Mouse (Mus musculus): ENCODE data around the gene Fancg. TPM values are rescaled to one million over a fixed set of nuclear protein-coding genes. Genes with fewer than 3 reads are reported as not detected.
A peak's percentile ranks its signal among the peaks of the same experiment; 100 is the strongest.
"Not testable (repeated sequence)": the region's sequence is repeated elsewhere in the genome, so short reads cannot be mapped to it uniquely, and the experiment has no call there.

Gene Fancg
- total RNA-seq, 2 experiments from 2014 or later = 15.7 to 16.8 TPM

DNA sequence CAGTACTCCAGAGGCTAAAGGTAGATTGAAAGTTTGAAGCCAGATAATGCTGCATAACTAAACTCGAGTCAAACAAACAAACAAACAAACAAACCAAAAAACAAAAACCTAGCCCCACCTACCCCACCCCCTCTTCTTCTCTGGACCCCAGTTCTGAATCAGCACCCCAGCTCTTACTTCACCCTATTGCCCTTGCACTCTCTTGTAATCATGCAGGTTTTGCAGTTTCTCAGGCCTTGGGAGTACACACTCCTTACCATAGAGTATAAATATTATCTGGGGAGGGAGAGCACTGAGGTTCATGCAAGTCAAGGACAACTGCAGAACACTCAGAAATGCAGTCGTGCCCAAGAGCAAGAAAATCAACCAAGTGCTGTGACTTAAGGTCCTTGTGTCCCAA, 9.0 kb downstream of the Fancg start:
- intact Hi-C loops (cut with DNase I) = no loop called here
- no peak for DNase-seq

DNA sequence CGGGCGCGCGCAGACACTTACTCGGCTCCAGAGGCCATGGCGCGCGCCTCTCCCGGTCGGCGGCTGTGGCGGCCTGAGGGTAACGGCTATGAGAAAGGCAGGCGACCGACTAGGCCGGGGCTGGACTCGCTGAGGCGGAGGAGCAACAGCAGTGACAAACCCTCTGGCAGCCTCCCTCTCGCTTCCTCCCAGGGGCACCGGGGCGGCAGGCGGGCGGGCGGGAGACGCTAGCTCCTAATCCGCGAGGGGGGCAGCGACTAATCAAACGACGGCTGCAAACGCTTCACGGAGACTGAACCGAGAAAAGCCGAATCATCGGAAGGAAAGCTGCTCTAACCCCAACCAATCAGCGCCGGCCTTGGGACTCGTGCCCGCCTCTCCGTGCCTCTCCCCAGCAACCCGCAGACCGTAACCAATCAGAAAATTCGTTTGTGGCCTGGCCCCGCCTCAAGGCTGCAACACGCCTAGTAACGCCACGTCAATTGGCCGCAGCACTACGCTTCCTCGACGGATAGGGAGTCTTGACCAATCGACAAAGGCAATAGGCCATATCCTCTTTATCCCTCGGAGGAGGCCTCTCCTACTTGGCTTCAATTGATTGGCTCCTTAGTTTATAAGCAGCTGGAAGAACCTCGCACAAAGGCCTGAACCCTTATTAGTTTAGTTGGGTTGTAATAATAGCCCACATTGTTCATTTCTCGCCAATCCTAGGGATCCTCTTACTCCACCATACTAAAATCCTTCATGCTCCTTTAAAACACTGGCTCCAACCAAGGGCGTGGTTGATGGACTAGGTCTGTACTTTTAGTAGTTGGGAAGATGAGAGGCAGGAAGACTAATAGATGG, 9.9 kb downstream of the Fancg start, which contains the start of gene Vcp:
Vcp (minus strand) TSS at position 367 of the 846 bp plus-strand sequence.
- peak; percentile 100 for DNase-seq
- intact Hi-C loops (cut with DNase I) = not testable (repeated sequence)

DNA sequence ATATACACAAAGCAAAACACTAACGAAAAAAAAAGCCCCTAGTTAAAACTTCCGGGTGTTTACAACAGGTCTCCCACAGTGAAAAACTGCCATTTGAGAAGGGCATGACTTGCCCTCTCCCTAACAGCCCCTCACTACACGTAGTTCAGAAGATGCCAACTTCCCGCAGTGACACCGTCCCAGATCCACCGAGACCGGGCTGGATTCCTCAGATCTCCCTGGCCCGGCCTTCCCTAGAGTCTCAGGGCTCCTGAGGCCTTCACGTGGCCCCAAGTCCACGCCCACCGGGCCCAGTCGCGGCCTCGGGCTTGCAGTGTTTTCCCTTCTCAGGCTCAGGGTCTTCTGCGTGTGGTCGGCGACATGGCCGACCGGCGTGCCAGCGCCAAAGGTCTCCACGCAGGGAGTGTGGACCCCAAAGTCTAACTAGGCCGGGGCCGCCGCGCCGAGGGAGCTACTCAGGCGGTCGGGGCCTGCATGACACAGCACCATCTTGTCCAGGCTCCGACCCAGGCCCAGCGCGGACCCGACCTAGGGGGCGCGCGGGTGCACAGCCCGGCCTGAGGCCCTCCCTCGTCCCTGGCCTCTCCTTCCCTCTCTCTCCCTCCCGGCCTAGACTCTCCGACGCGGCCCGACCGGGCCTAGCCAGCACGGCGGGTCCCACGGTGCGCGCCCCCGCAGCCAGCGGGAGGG, 10.7 kb downstream of the Fancg start:
- intact Hi-C loops (cut with DNase I) = no loop called here
- DNase-seq = peak; percentile 70

DNA sequence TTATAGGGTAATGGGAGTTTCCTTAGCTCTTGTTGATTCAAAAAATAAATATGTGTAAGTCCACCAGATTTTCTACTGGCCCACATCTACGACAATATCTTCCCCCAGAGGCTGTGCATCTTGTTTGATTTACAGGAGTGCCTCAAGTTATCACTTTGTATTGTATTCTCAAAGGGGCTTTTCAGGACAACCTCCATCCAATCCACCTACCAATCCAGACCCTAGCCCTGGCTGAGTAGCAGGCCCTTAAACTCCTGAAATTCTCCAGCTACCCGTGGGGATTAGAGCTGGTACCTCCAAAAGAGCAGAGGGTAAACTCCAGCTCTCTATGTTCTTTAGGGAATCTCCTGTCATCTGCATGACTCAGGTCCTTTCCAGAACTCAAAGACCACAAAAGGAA, 12.3 kb downstream of the Fancg start:
- no peak for DNase-seq
- intact Hi-C loops (cut with DNase I) = no loop called here

DNA sequence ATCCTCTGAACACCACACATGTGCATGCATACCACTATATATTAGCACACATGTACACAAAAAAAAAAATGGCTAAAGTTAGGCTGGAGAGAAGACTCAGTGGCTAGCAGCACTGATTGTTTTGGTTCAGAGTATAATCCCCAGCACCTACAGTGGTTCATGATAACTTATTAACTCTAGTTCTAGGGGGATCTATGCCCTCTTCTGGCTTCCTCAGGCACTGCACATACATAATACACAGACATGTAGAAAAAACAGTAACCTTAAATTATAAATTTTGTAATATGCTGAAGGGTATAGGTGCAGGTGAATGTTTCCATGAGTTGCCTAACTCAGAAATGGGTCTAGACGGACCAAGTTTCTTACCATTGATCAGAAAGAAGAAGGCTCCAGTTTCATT, 22.0 kb downstream of the Fancg start:
- intact Hi-C loops (cut with DNase I) = no loop called here

DNA sequence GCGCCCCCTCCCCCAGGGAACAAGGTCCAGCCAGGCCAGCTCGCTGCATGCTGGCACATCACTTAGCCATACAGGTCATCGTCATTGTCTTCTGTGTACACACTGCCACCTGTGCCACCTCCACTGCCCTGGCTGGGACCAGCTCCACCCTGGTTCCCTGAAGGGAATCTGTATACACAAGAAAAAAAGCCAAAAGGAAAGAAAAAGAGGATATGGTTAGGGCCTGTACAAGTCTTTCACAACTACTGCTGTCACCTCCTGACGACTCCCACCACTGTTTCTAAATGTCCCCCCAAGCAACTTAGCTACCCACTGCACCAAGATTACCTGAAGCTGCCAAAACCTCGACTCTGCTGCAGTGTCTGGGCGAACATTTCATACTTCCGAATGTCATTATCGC, 29.8 kb downstream of the Fancg start:
- DNase-seq; intact Hi-C loops (cut with DNase I): not testable (repeated sequence)

More for the DNA sequence above, 22.0 kb downstream of the Fancg start:
- no peak for DNase-seq

DNA sequence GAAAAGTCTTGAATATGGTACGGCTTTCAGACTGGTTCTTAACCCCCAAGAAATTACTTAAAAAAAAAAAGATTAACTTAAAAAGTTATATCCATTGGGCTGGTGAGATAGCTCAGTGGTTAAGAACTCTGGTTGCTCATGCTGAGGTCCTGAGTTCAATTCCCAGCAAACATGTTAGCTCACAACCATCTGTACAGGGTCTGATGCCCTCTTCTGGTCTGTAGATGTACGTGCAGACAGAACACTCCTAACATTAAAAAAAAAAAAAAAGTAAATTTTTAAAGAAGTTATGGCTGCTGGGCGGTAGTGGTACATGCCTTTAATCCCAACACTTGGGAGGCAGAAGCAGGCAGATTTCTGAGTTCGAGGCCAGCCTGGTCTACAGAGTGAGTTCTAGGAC, 32.2 kb downstream of the Fancg start:
- no peak for DNase-seq
- intact Hi-C loops (cut with DNase I) = no loop called here

DNA sequence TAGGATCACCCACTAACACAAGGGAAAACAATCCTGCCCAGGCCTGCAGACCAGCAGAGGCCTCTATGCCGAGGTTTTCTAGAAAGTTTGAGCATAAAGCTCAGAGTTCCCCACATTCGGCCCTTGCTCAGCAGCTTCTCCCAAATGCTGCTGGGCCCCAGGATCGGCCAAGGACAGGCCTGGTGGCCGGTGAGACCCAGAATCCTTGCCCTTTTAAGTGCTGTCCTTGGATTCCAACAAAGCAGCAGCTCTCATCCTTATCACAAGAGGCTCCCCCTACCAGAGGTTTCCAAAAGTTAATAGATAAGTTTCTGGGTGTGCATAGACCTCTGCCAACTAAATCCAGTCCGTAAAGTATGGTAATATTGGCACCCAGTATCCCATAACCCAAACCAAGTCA, 36.4 kb downstream of the Fancg start:
- no peak for DNase-seq
- intact Hi-C loops (cut with DNase I) = no loop called here

DNA sequence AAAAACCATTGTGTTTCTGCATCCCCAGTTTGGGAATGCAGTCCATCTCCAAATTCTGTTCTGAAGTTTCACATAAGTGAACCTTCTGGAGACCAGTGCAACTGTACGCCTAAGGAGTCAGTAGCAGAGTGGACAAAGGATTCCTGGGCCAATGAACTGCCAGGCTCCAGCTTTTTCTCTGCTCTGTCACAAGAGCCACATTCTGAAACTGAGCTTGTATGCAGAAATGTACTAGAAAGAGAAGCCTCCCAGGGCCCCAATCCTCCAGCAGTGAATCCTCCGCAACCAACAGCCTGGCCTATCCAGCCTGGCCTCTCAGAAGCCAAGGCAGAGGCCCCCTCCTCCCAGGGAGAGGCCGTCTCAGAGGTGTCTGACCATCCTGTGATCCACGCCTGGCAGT, 37.4 kb downstream of the Fancg start:
- intact Hi-C loops (cut with DNase I) = no loop called here
- no peak for DNase-seq

DNA sequence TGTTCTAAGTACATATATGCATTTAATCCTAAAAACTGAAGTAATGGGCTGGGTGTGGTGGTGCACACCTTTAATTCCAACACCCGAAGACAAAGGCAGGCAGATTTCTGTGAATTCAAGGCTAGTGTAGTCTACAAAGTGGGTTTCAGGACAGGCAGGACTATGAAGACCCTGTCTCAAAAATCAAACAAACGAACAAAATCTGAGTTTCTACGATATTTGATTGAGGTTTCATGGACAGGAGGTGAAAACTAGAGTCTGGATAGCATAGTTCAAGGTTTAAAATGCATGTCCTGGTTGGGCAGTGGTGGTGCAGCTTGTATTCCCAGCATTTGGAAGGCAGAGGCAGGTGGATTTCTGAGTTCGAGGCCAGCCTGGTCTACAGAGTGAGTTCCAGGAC, 41.0 kb downstream of the Fancg start, which contains the start of gene 1700022I11Rik:
1700022I11Rik (plus strand) TSS at position 301 of the 400 bp plus-strand sequence.
- DNase-seq = no peak
- intact Hi-C loops (cut with DNase I) = no loop called here

DNA sequence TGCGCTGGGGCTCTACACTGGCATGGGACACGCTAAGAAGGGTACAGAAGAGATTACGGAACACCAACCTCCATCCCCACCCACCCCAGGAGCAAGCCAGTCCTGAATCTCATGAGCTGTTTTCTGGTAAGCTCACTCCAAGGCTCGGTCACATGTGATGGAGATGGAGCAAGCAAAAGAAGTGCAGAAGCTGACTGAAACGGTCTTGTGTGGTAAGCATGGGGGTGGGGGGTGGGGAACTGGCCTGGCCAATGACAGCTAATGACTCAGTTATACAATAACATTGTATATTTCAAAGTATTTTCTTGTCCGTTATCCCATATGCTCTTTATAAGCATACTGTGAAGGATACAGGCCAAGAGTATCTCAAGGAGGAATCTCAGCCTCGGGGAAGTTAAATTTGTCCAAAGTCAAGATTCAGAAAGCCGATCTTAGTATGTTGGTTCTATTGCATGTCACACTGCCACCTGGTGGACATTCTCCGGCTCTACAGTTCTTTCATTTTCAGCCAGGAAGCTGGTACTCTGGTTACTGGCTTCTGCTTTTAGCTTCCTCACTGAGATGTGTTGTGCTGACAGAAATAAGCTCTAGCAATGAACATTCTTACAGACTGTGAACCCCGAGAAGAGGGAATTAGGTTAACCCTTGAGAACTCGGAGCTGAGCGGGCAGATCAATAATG, 45.1 kb downstream of the Fancg start:
- DNase-seq = no peak
- intact Hi-C loops (cut with DNase I) = loop anchor here (2.0 kb wide), 1 partner anchor 88 kb away; no protein-coding TSS in a partner anchor

DNA sequence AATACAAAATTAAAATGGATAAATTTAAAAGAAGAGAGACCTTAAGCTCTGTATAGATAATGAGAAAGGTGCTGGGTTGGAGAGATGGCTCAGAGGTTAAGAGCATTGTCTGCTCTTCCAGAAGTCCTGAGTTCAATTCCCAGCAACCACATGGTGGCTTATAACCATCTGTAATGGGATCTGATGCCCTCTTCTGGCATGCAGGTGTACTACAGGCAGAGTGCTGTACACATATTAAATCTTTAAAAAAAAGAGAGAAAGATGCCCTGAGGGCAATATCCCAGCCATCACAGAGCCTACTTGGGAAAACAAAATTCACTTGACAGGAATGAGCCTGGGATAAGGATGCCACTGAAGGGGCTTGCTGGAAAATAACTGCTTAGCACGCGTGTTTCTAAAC, 46.8 kb downstream of the Fancg start:
- intact Hi-C loops (cut with DNase I) = no loop called here
- DNase-seq = no peak

DNA sequence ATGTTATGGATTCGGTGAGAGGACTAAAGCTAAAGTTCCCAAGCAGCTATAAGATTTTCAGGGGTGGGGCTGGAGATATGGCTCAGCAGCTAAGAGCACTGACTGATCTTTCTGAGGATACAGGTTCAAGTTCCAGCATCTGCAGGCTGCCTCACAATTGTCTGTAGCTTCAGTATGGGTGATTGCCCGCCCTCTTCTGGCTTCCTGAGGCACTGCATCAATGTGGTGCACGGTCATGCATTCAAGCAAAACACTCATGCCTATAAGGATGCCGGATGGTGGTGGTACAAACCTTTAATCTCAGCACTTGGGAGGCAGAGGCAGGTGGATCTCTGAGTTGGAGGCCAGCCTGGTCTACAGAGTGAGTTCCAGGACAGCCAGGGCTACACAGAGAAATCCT, 48.7 kb downstream of the Fancg start:
- intact Hi-C loops (cut with DNase I) = no loop called here

DNA sequence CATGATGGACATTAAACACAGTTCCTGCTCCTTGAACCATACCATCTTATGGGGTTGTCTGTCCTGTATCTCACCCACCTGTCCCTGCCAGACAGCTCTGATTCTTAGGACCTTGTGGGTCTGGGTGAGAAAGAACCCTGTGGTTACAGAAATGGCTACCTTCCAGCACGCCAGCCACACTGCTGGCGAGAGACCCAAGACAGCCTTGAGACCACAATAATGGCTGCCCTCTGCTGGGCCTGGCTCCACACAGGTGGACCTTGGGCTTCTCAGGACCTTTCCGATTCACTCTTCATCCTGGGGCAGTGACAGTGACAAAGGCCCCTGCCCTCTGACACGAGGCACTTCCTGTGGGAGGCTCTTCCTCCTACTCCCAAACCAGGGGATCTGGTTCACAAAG, 50.9 kb downstream of the Fancg start:
- no peak for DNase-seq

More for the DNA sequence above, 48.7 kb downstream of the Fancg start:
- DNase-seq = peak; percentile 66

DNA sequence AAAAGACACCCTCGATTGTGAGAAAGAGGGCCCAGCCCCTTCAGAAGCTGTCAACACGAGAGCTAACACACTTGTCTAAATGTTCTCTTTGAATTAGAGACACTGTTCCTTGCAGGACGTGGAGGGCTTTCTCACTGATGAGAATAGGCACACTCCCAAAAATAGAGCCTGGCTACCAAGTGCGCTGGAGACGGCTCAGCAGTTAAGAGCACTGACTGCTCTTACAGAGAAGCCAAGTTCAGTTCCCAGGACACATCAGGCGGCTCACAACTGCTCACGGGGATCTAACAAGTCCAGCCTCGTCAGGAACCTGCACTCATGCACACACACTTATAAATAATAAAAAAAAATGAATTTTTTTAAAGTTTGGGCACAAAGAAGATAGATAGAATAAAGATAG, 51.4 kb downstream of the Fancg start:
- intact Hi-C loops (cut with DNase I) = no loop called here
- no peak for DNase-seq

More for the DNA sequence above, 50.9 kb downstream of the Fancg start:
- intact Hi-C loops (cut with DNase I) = no loop called here

DNA sequence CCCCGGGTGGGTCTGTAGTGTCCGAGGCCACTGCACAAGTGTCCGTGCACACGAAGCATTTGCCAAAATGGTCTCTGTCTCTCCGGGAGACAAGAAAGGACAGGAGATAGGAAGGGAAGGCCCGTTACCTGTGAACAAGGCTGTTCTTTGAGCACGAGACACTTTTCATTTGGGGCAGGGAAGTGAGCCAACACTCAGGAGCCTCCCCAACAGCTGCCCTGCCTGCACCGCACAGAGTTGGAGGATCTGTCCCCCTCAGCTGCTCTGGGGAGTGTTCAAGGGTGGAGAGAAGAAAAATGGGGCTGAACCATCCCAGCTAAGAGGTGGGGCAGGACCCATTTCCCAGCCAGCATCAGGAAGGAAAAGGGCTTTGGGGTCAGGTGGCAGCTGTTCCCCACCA, 52.3 kb downstream of the Fancg start:
- no peak for DNase-seq
- intact Hi-C loops (cut with DNase I) = no loop called here

DNA sequence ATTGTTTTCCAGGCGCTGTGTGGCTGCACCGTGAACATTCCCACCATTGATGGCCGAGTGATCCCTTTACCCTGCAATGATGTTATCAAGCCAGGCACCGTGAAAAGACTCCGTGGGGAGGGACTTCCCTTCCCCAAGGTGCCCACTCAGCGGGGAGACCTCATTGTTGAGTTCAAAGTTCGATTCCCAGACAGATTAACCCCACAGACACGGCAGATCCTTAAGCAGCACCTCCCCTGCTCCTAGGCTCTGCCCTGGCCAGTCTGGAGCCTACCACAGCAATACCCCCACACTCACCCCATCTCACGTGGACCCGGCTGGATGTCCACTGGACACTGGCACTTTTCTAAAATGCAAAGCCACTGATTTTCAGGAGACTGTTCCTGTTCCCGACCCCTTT, 53.0 kb downstream of the Fancg start:
- intact Hi-C loops (cut with DNase I) = no loop called here
- DNase-seq = no peak

DNA sequence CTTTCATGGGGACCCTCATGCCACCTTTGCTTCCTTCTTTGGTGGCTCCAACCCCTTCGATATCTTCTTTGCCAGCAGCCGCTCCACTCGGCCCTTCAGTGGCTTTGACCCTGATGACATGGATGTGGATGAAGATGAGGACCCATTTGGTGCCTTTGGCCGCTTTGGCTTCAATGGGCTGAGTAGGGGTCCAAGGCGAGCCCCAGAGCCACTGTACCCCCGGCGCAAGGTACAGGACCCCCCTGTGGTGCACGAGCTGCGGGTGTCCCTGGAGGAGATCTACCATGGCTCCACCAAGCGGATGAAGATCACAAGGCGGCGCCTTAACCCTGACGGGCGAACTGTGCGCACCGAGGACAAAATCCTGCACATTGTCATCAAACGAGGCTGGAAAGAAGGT, 53.7 kb downstream of the Fancg start:
- DNase-seq = no peak
- intact Hi-C loops (cut with DNase I) = no loop called here

DNA sequence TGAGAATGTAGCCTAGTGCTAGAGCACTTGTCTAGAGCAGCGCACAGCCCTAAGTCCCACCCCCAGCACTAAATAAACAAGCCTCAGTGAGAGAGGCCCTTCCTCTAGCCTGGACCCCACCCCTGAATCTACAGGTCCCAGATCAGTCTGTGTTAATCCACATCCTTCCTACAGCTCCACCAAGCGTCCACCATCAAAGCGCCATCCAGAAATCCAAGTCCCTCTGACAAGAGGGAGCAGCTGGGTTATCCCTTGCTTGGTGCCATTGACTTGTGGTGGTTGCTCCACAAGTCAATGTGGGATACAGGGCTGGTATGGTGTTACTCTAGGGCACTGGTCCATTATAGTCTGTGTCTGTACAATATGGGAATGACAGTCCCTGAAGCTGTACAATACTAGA, 55.1 kb downstream of the Fancg start:
- no peak for DNase-seq
- intact Hi-C loops (cut with DNase I) = no loop called here

DNA sequence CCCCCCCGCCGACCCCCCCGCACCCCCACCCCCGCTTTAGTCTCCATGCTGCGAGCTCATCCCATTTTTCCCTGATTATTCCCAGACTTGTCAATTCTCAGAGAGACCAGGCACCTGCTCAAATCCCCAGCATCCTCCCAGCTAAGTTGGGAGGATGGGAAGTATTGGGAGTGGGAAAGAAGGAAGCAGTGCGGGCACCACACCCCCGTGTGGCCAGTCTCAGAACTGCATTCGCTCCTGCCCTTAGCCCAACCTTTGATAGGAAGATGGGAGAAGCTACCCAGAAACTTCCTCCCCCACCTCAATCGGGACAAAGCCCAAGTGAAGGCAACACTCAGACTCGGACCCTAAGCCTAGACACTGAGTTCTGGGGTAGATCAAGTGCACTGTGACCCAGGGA, 56.0 kb downstream of the Fancg start:
- peak; percentile 82 for DNase-seq
- intact Hi-C loops (cut with DNase I) = no loop called here

DNA sequence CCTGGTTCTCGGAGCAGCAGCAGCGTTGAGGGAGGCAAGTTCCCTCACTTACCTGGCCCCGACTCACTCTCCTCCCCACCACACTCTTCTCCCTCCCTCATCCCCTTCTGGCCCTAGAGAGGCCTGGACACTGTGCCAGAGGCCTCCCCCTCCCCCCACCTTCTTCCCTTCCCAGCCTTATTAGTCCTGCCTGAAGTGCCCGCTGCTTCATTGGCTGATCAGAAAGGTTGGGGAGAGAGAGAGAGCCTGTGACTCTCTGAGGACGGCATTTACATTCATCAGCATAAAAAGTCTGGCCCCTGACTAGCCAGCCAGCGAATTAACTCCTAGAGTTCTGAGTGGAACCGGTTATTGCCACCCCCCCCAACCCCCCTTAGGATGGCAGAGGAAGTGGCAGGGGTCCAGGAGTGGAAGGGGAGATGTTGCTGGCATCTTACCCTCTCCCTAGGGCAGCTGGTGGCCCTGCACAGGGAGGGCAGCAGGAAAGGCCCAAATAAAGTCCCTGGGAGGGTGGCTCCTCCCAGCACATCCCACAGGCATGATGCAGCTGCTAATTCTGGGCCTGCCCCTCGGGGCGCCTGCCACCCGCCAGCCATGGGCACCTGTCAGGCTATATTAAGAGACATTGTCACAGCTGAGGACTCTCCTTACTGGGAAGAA, 56.7 kb downstream of the Fancg start:
- intact Hi-C loops (cut with DNase I) = no loop called here
- DNase-seq = peak; percentile 83
